Mouse (Mus musculus): Measurements from ENCODE around the gene Hivep3.

DNA sequence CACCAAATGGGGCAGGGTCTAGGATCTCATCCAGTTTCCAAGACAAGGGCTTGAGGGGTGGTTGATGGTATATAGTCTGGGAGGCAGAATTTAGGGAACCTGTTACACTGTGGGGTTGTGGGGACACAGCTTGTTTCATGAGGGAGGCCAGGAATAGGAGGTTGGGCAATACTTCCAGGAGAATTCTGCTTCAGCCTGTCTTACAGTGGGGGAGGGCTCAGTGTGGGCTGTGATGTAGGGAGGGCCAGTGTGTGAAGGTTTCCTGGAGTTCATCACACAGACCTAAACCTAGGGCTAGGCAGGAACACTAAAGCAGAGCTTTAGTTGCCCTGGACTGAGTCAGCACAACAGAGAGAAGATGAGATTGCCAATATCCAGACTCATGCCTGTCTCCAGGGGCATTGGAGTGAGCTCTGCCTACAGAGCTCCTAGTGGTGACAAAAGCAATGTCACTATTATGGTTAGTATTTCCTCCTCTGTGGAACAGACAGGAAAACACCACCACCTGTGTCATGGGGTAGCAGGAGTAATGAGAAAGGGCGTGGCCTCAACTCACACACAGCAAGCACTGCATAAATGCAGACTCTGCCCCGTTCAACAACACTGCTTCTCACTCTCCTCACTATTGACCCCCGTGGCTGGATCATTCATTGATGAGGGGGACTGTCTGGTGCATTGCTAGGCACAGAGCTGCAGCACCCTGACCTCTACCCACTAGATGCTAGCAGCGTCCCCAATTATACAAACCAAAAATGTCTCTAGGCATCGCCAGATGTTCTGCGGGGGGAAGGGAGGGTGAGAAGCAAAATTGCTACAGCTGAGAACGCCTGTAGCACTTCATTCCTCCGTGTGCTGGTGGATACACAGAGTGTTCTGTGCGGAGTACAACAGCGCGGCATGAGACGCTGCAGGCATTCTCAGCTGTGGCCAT lies 213.9 kb downstream of the Hivep3 start:
- TF ChIP-seq CTCF (IDR thresholded peaks at IDR 0.05; ENCODE audit: control insufficient read depth, insufficient read depth, insufficient read length) (no peak), CEBPB (IDR thresholded peaks at IDR 0.05; ENCODE audit: low read depth) (no peak), MAX (IDR thresholded peaks at IDR 0.05) (no peak), USF1 (IDR thresholded peaks at IDR 0.05; ENCODE audit: low read depth) (no peak)
